Mouse (Mus musculus): ENCODE results near the gene Hoxa5. TPM values are rescaled to one million over a fixed set of nuclear protein-coding genes. Genes with fewer than 3 reads are reported as not detected.

Hoxa5 gene
- polyA plus RNA-seq, 1 experiment from 2014 or later = 48.7 TPM

DNA sequence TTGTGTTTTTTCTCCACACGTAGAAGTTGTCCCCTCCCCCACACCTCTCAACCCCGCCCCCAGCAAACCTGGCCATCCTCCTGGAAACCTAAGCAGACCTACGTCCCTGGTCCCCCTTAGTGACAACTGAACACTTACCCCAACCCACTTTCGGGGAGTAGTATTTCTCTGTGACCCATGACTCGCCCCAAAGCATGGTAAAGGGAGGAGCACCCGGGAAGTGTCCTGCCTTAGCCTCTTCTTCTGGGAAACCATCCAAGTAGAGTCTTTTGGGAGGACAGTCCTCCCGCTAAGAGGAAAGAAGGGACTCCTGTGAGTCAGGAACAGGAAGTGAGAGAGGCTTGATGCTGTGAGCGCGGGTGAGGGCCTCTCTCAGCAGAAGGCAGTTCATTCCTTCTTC lies 44.4 kb downstream of the Hoxa5 start:
- no peak for ATAC-seq (ENCODE audit: borderline replicate concordance, extremely low read depth, low FRiP score, low TSS enrichment)
- H3K27me3 ChIP-seq = peaks cover 77% of the 10 kb centered on the region
- peak overlapping the region; percentile 65 for H3K9ac ChIP-seq
- no peaks in the 10 kb centered on the region for H3K9me3 ChIP-seq
- WGBS = 3% methylated on average over 9 of the region's 9 CpGs
- H3K27ac ChIP-seq = peak overlapping the region; percentile 95
- H3K4me1 ChIP-seq = peaks cover 26% of the 10 kb centered on the region
- H3K4me2 ChIP-seq = peak overlapping the region; percentile 90
- peak overlapping the region; percentile 72 for H3K4me3 ChIP-seq
- no peaks in the 10 kb centered on the region for H3K36me3 ChIP-seq

DNA sequence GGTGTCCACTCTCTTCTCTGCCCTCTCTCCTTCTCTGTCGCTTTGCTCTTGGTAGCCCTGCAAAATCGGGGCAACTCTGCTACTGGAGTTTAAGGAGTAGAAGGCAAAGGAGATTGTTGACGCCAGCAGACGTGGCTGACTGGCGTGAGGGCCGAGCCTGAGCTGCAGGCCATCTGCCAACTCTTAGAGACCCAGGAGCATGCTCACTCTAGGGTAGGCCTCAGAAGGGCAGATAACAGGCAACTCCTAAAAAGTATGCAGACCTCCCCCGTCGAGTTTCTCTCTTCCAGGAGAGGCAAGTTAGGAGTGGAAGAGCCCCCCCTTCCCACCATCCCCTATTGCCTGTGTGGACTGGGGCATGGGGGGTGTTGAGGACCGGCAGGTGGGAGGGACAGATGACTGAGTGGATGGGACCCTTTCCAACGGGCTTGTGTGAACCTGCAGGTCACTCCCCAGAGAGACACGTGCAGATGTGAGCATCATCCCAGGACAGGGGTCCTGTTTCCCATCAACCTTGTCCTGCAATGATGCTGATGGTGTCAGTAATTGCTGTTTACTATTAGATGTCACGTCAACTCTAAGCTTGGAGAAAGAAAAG lies 45.1 kb downstream of the Hoxa5 start:
- H3K4me2 ChIP-seq = peak overlapping the region; percentile 90
- H3K4me1 ChIP-seq = peaks cover 24% of the 10 kb centered on the region
- 4% methylated on average over 12 of the region's 12 CpGs for WGBS
- peaks cover 79% of the 10 kb centered on the region for H3K27me3 ChIP-seq
- peak overlapping the region; percentile 65 for H3K9ac ChIP-seq
- no peaks in the 10 kb centered on the region for H3K9me3 ChIP-seq
- H3K36me3 ChIP-seq = no peaks in the 10 kb centered on the region
- H3K27ac ChIP-seq = peak overlapping the region; percentile 95
- peak; percentile 20; the same call in 1 of the 2 replicates for ATAC-seq (ENCODE audit: borderline replicate concordance, extremely low read depth, low FRiP score, low TSS enrichment)
- peak overlapping the region; percentile 72 for H3K4me3 ChIP-seq

DNA sequence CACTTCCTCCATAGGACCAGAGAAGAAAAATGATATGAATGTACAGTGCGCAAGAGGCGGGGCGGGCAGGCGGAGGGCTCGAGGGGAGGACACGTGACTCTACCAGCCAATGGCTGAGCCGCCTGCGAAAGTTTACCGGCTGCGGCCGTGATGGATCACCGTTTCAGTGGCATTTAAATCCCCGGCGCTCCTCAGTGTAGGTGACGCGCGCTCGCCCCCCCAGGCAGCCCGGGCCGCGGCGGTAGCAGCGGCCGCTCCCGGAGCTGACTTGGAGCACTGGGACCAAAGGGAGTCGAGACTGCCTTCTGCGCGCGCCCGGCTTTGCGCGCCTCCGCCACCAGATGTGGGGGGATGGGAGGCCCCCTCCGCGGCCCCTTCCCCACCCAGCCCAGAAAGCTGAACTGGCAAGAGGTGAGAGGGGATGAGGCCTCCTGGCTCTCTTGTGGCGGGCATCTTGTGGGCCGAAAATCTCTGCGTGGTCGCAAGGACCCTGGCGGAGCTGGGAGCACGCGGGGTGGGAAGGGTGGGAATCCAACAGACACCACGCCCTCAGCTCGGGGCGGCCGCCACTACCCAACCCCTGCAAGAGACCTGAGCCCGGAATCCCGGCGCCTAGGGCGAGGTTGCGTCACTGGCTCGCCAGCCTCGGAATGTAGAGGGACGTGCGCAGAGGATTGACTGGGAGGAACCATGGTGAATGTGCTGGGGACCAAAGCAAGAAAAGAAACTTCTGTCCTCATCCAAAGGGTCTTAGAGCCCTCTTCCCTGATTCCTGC lies 45.9 kb downstream of the Hoxa5 start, which contains the start of gene Hoxa1:
Hoxa1 (minus strand) TSS at position 42 of the 776 bp plus-strand sequence.
- peak within 1 kb of the TSS; percentile 72 for H3K4me3 ChIP-seq
- peak within 1 kb of the TSS; percentile 95 for H3K27ac ChIP-seq
- WGBS = under 1% methylated on average over 55 of the region's 55 CpGs
- H3K9me3 ChIP-seq = no peaks in the 10 kb centered on the region
- peak within 1 kb of the TSS; percentile 90 for H3K4me2 ChIP-seq
- peak; percentile 80 for ATAC-seq (ENCODE audit: borderline replicate concordance, extremely low read depth, low FRiP score, low TSS enrichment)
- H3K27me3 ChIP-seq = peaks cover 84% of the 10 kb centered on the region
- peak within 1 kb of the TSS; percentile 65 for H3K9ac ChIP-seq
- no peaks in the 10 kb centered on the region for H3K36me3 ChIP-seq
- H3K4me1 ChIP-seq = peaks cover 24% of the 10 kb centered on the region

DNA sequence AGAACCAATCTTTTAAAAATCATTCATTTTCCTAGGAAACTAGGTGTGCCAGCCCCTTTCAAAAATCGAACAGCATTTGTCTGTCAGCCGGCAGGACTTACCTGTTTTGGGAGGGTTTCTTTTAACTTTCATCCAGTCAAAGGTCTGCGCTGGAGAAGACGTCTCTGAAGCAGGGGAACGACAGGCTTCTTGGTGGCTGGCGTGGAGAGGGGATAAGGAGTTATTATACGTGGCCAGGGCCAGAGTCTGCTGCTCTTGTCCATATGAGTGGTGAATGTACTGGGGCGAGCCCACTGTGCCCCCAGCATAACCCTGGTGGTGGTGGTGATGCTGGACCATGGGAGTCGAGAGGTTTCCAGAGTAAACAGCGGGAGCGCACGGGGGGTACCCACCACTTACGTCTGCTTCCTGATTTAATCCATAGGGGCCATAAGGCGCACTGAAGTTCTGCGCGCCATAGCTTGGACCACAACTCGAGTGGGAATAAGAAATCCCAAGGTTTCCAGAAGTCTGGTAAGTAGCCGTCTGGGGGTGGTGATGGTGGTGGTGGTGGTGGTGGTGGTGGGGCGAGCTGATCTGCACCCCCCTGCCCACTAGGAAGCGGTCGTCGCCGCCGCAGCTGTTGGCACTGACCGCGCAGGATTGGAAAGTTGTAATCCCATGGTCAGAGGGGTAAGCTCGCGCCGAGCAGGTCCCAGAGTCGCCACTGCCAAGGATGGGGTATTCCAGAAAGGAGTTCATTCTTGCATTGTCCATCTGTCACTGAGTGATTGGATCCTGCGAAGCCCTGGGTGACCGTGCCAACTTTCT lies 46.7 kb downstream of the Hoxa5 start:
- Histone ChIP-seq H3K4me2 (peak overlapping the region; percentile 90), H3K36me3 (no peaks in the 10 kb centered on the region), H3K9me3 (no peaks in the 10 kb centered on the region), H3K9ac (peak overlapping the region; percentile 3; the same call in 1 of the 2 replicates), H3K27ac (no peak overlapping the region), H3K27me3 (peaks cover 85% of the 10 kb centered on the region), H3K4me1 (peaks cover 24% of the 10 kb centered on the region), H3K4me3 (peak overlapping the region; percentile 72)
- ATAC-seq (ENCODE audit: borderline replicate concordance, extremely low read depth, low FRiP score, low TSS enrichment) = no peak
- under 1% methylated on average over 32 of the region's 32 CpGs for WGBS

DNA sequence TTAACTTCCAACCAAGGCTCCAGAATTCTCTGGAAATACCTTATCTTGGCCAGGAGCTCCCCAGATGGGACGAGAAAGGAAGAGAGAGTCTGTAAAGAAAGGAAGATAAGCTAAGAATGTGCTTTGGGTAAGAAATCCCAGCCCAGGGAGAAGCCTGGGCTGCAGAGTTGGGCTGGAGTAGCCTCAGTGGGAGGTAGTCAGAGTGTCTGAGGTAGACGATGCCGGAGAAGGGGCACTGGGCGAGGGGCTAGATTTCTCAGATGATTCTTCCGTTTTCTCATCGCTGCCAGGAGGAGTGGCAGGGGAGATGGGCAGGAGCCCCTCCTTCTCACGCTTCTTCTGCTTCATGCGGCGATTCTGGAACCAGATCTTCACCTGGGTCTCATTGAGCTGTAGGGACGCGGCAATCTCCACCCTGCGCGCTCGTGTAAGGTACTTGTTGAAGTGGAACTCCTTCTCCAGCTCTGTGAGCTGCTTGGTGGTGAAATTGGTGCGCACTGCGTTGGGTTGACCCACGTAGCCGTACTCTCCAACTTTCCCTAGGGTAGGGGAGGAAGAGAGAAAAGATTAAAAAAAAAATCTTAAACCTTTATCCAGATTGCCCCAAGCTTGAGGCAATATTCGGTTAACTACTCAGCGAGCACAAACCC lies 47.7 kb downstream of the Hoxa5 start:
- no peak for ATAC-seq (ENCODE audit: borderline replicate concordance, extremely low read depth, low FRiP score, low TSS enrichment)
- H3K4me2 ChIP-seq = peak overlapping the region; percentile 90

DNA sequence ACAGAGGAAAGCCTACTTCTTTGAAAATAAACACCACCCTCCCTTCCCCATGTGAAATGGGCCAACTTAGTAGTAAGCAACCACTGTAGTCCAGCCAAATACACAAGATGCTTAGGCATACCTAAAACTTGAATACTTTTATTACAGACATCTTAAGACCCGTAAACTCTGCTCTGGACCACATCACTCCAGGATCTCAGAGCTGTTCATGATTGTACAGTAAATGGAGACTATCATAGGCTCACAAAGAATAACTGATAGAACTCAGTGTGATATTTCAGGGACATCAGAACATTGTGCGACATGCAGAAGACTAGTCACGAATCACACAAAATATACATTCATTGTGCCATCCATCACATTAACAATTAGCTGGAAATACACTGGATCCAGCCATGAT lies 48.9 kb downstream of the Hoxa5 start:
- Histone ChIP-seq H3K4me1 (peaks cover 23% of the 10 kb centered on the region), H3K27ac (no peak overlapping the region), H3K9ac (no peak overlapping the region), H3K36me3 (no peaks in the 10 kb centered on the region), H3K4me2 (no peak overlapping the region), H3K27me3 (peaks cover 91% of the 10 kb centered on the region), H3K4me3 (no peak overlapping the region), H3K9me3 (no peaks in the 10 kb centered on the region)
- ATAC-seq (ENCODE audit: borderline replicate concordance, extremely low read depth, low FRiP score, low TSS enrichment) = no peak
- WGBS = 71% methylated on average over 3 of the region's 3 CpGs

More for the DNA sequence above, 47.7 kb downstream of the Hoxa5 start:
- H3K27ac ChIP-seq = no peak overlapping the region
- WGBS = 13% methylated on average over 20 of the region's 20 CpGs
- no peaks in the 10 kb centered on the region for H3K36me3 ChIP-seq
- no peak overlapping the region for H3K9ac ChIP-seq
- H3K9me3 ChIP-seq = no peaks in the 10 kb centered on the region
- peaks cover 24% of the 10 kb centered on the region for H3K4me1 ChIP-seq
- peaks cover 89% of the 10 kb centered on the region for H3K27me3 ChIP-seq
- H3K4me3 ChIP-seq = peak overlapping the region; percentile 12; the same call in 1 of the 2 replicates

DNA sequence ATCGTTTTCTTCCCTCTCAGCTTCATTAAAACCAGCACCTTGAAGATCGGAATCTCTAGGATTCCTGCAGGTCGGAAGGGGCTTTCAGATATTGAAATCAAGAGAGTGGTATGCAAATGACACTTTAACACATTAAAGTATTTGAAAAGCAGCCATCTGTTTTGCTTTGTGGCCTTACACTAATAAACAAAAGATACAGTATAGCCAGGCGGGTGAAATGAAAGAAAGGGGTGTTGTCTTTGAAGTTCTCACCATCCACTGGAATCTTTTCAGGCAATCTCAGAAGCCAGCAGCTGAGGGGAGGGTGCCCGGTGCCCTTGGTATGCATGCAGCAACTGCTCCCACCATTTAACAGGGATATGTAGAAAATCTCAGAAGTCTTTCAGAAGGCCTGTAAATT lies 50.3 kb downstream of the Hoxa5 start:
- no peak overlapping the region for H3K9ac ChIP-seq
- H3K36me3 ChIP-seq = no peaks in the 10 kb centered on the region
- H3K4me2 ChIP-seq = no peak overlapping the region
- H3K9me3 ChIP-seq = no peaks in the 10 kb centered on the region
- 59% methylated on average over 5 of the region's 5 CpGs for WGBS
- no peak overlapping the region for H3K27ac ChIP-seq
- ATAC-seq (ENCODE audit: borderline replicate concordance, extremely low read depth, low FRiP score, low TSS enrichment) = no peak
- no peak overlapping the region for H3K4me3 ChIP-seq
- H3K27me3 ChIP-seq = peaks cover 92% of the 10 kb centered on the region
- H3K4me1 ChIP-seq = peaks cover 23% of the 10 kb centered on the region; the same call in 1 of the 2 replicates

DNA sequence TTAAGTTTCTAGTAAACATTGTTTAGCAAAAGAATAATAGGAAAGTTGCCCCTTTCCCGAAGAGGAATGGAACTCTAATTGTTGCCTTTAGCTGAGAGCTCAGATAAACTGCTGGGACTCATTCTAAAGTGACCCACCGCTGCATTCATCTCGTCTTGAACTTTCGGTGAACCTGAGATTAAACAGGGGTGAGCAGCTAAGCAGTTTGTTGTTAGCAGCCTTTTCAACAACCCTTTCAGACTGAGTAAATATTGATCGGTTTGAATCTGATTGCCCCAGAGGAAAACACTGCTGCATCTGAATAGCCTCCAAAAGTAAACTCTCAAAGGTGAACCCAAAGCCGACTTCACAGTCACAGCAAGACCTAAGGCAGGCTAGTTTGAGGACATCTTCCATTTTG lies 51.1 kb downstream of the Hoxa5 start:
- Histone ChIP-seq H3K9me3 (no peaks in the 10 kb centered on the region), H3K4me3 (no peak overlapping the region), H3K27me3 (peaks cover 85% of the 10 kb centered on the region), H3K27ac (no peak overlapping the region), H3K9ac (no peak overlapping the region), H3K36me3 (no peaks in the 10 kb centered on the region), H3K4me2 (no peak overlapping the region), H3K4me1 (peaks cover 23% of the 10 kb centered on the region; the same call in 1 of the 2 replicates)
- 19% methylated on average over 6 of the region's 6 CpGs for WGBS
- ATAC-seq (ENCODE audit: borderline replicate concordance, extremely low read depth, low FRiP score, low TSS enrichment) = no peak

DNA sequence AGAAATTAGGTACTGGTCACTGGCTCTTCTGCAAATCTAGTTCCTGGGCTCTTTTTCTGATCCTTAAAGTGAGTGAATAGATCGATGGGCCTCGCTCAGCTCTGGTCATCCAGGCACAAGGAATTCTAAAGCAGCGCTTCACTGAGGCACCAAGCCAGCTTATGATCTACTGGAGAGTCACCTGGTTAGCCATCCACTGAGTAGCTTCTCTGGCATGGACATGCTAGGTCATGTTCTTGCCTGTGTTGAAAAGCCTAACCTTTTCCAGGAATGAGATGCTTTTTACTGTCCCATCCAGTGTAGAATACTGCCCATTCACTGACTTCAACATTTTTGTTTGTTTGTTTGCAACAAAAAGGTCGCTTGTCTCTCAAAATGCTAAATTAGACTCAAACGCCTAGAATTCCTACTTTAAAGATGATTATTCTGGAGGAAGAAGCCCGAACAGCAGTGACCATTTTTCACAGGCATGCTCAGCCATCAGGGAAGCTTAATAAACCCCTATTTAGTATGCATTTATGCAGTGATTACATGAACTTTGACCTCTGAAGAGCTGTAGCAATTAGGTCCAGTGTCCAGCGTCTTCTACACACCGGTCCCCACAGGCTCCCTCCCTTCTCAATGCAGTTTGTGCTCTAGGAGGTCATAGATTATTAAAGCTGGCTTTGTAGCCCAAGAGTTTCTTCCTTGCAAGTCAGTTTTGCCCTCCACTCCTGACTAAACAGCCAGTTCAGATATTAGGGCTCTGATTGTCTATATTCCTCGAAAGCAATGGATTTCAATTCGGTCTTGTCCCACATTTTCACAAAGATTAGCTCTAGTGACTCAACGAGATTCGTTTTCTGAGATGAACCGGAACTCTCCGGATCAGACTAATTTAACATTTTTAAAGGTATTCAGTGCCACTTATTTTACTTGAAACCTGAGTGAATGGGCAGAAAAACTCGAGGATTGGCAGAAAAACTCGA lies 51.9 kb downstream of the Hoxa5 start:
- H3K36me3 ChIP-seq = no peaks in the 10 kb centered on the region
- WGBS = 36% methylated on average over 16 of the region's 16 CpGs
- peaks cover 80% of the 10 kb centered on the region for H3K27me3 ChIP-seq
- no peak overlapping the region for H3K4me3 ChIP-seq
- no peak overlapping the region for H3K9ac ChIP-seq
- no peak for ATAC-seq (ENCODE audit: borderline replicate concordance, extremely low read depth, low FRiP score, low TSS enrichment)
- no peaks in the 10 kb centered on the region for H3K9me3 ChIP-seq
- peaks cover 18% of the 10 kb centered on the region; the same call in 1 of the 2 replicates for H3K4me1 ChIP-seq
- H3K27ac ChIP-seq = no peak overlapping the region
- H3K4me2 ChIP-seq = no peak overlapping the region

Measured in lung, embryonic 15.5 days (tissue).